Mouse (Mus musculus): ENCODE results near the gene Nfs1. TPM values are rescaled to one million over a fixed set of nuclear protein-coding genes. Genes with fewer than 3 reads are reported as not detected.

Nfs1 gene
- total and polyA plus RNA-seq, 3 experiments = 51.3 to 72.1 (median 58.6) TPM

- TF ChIP-seq ZC3H11A (IDR thresholded peaks at IDR 0.05; ENCODE audit: low read depth, low read length) = 0 out of 2 replicates have a peak, but pooled peaks have one; percentile 1
- peak; percentile 89 for TF ChIP-seq ZMIZ1 (IDR thresholded peaks at IDR 0.05; ENCODE audit: low read depth, low read length)
- TF ChIP-seq BHLHE40 (IDR thresholded peaks at IDR 0.05; ENCODE audit: low read depth, low read length) = no peak
- TF ChIP-seq KAT2A (IDR thresholded peaks at IDR 0.05; ENCODE audit: insufficient replicate concordance, low read length) = no peak
- TF ChIP-seq MAZ (IDR thresholded peaks at IDR 0.05; ENCODE audit: low read depth, low read length) = peak; percentile 90
- TF ChIP-seq MAX (IDR thresholded peaks at IDR 0.05; ENCODE audit: low read length) = no peak; the same call in 1 of the 2 replicates
- no peak for TF ChIP-seq CHD2 (IDR thresholded peaks at IDR 0.05; ENCODE audit: low read length)
- TF ChIP-seq MXI1 (IDR thresholded peaks at IDR 0.05; ENCODE audit: low read depth, low read length) = peak; percentile 36; the same call in 1 of the 2 replicates
- no peak; the same call in 1 of the 2 replicates for TF ChIP-seq MEF2A (IDR thresholded peaks at IDR 0.05; ENCODE audit: borderline replicate concordance, low read depth, low read length)
- TF ChIP-seq POLR2AphosphoS2 (IDR thresholded peaks at IDR 0.05; ENCODE audit: low read depth, low read length) = 0 out of 2 replicates have a peak, but pooled peaks have one; percentile 42
- TF ChIP-seq NELFE (IDR thresholded peaks at IDR 0.05; ENCODE audit: low read depth, low read length) = peak; percentile 92
- TF ChIP-seq MYC (IDR thresholded peaks at IDR 0.05; ENCODE audit: low read depth, low read length) = no peak
- peak; percentile 46 for TF ChIP-seq IRF4 (IDR thresholded peaks at IDR 0.05; ENCODE audit: low read depth, low read length)
- peak; percentile 91 for TF ChIP-seq NRF1 (IDR thresholded peaks at IDR 0.05; ENCODE audit: low read depth, low read length)
- no peak for TF ChIP-seq CTCF (conservative IDR thresholded peaks at IDR 0.05 in 1 of 2, IDR thresholded peaks at IDR 0.05 in 1 of 2; ENCODE audit: low read depth in 2 of 2, low read length in 2 of 2)
- no peak; the same call in 1 of the 2 replicates for TF ChIP-seq TBP (conservative IDR thresholded peaks at IDR 0.05; ENCODE audit: low read depth, low read length)
- no peak for TF ChIP-seq CHD1 (IDR thresholded peaks at IDR 0.05; ENCODE audit: low read depth, low read length)
- peak; percentile 52; the same call in 1 of the 2 replicates for TF ChIP-seq SIN3A (IDR thresholded peaks at IDR 0.05; ENCODE audit: low read length)
- no peak for TF ChIP-seq E2F4 (IDR thresholded peaks at IDR 0.05; ENCODE audit: insufficient replicate concordance, low read depth, low read length)
- TF ChIP-seq ETS1 (conservative IDR thresholded peaks at IDR 0.05; ENCODE audit: low read depth, low read length) = no peak
- TF ChIP-seq RCOR1 (conservative IDR thresholded peaks at IDR 0.05; ENCODE audit: low read depth, low read length) = no peak
- peak; percentile 67 for TF ChIP-seq HCFC1 (IDR thresholded peaks at IDR 0.05; ENCODE audit: low read depth, low read length)
- TF ChIP-seq MAFK (IDR thresholded peaks at IDR 0.05; ENCODE audit: insufficient replicate concordance, low read length) = no peak
- no peak for TF ChIP-seq GABPA (IDR thresholded peaks at IDR 0.05; ENCODE audit: insufficient replicate concordance, low read depth, low read length)
- peak; percentile 94 for TF ChIP-seq POLR2A (IDR thresholded peaks at IDR 0.05; ENCODE audit: low read depth, low read length)
- no peak for TF ChIP-seq ZKSCAN1 (IDR thresholded peaks at IDR 0.05; ENCODE audit: borderline replicate concordance, low read depth, low read length)
- no peak; the same call in 1 of the 2 replicates for TF ChIP-seq USF2 (conservative IDR thresholded peaks at IDR 0.05; ENCODE audit: low read depth, low read length)
- no peak for TF ChIP-seq RAD21 (IDR thresholded peaks at IDR 0.05; ENCODE audit: low read depth, low read length)
- peak; percentile 90 for TF ChIP-seq TCF12 (IDR thresholded peaks at IDR 0.05; ENCODE audit: low read depth, low read length)
- no peak for TF ChIP-seq ZNF384 (IDR thresholded peaks at IDR 0.05; ENCODE audit: low read depth, low read length)
- no peak for TF ChIP-seq JUND (conservative IDR thresholded peaks at IDR 0.05; ENCODE audit: low read depth, low read length)
- no peak for TF ChIP-seq SMC3 (IDR thresholded peaks at IDR 0.05; ENCODE audit: low read depth, low read length)
- no peak for TF ChIP-seq EP300 (IDR thresholded peaks at IDR 0.05; ENCODE audit: low read length)
- TF ChIP-seq UBTF (IDR thresholded peaks at IDR 0.05; ENCODE audit: low read depth, low read length) = no peak
- TF ChIP-seq USF1 (IDR thresholded peaks at IDR 0.05; ENCODE audit: low read depth, low read length) = peak; percentile 58
- TF ChIP-seq PAX5 (IDR thresholded peaks at IDR 0.05; ENCODE audit: low read length) = no peak
- TF ChIP-seq ELF1 (IDR thresholded peaks at IDR 0.05; ENCODE audit: low read depth, low read length) = peak; percentile 76
- no peak for TF ChIP-seq JUN (IDR thresholded peaks at IDR 0.05; ENCODE audit: insufficient read depth, low read depth, low read length)
- dilution Hi-C loops (cut with MboI; ENCODE audit: extremely low pct_ligation_motif_present, extremely low pct_unique_long_range_greater_than_20kb, low sequenced_read_pairs) = no loop called here
- H3K27ac ChIP-seq (ENCODE audit: insufficient read depth, low read depth) = peak within 1 kb of the TSS; percentile 8; the same call in 1 of the 2 replicates
- H3K36me3 ChIP-seq (replicated peaks in 1 of 2; ENCODE audit: control insufficient read depth in 1 of 2, insufficient read depth in 1 of 2, low read length in 1 of 2) = peaks cover 0 to 11% of the 10 kb centered on the region in 2 experiments
- H3K9ac ChIP-seq (ENCODE audit: insufficient read depth, low read depth) = peak within 1 kb of the TSS; percentile 59
- H3K4me1 ChIP-seq (ENCODE audit: control insufficient read depth in 1 of 2, insufficient read depth in 2 of 2) = peaks cover 2 to 27% of the 10 kb centered on the region in 2 experiments; a peak in 1 of 4 replicates
- DNase-seq (ENCODE audit: extremely low read depth) = peak; percentile 89
- H3K79me2 ChIP-seq (replicated peaks; ENCODE audit: control insufficient read depth, extremely low read depth, insufficient read depth, poor library complexity, severe bottlenecking) = peaks cover 49% of the 10 kb centered on the region
- H3K4me3 ChIP-seq (replicated peaks in 1 of 3; ENCODE audit: low read depth in 2 of 3, low read length in 2 of 3, poor library complexity in 1 of 3) = peak within 1 kb of the TSS; percentile 75 to 94 (median 93)
- no peaks in the 10 kb centered on the region for H3K27me3 ChIP-seq (replicated peaks)
- H3K4me2 ChIP-seq (ENCODE audit: insufficient read depth, low read depth, poor library complexity, severe bottlenecking) = peak within 1 kb of the TSS; percentile 37
- peaks cover 2% of the 10 kb centered on the region for H3K9me3 ChIP-seq (replicated peaks; ENCODE audit: low read length)
- in situ Hi-C loops (cut with MboI; ENCODE audit: low pct_ligation_motif_present, low pct_unique_long_range_greater_than_20kb, low sequenced_read_pairs) = no loop called here
Measured at GRCm38 (mm10) chr2:156111358-156112079, 32.5 kb downstream of the Nfs1 start, which contains the start of the genes Cpne1 and Rbm12. Gene Cpne1, minus strand, starts transcription at chr2:156111965. Gene Rbm12, minus strand, starts transcription at chr2:156111978.

All from CH12.LX (cell line).